Mouse (Mus musculus) small intestine, adult 2 months (tissue): ENCODE measurements around the gene Il3.

Experiments
- CTCF ChIP-seq: fragments of 200-500 bp; IDR thresholded peaks from 2 replicates; pipeline ENCODE4 v1.5.1; 2012; ENCODE audit warnings: low read depth, mild to moderate bottlenecking, control low read depth, inconsistent platforms, low read length, moderate library complexity, mixed read lengths; ENCODE audit not compliant: insufficient replicate concordance, insufficient read length; ENCODE audit errors: extremely low read depth
- POLR2A ChIP-seq: fragments of 200-500 bp; IDR thresholded peaks from 2 replicates; pipeline ENCODE4 v1.6.1; 2012; ENCODE audit warnings: low read depth, mild to moderate bottlenecking, control low read depth, inconsistent platforms, low read length, moderate library complexity

- TF ChIP-seq CTCF, result no peak
- TF ChIP-seq POLR2A, result no peak
Measured at GRCm38 (mm10) chr11:54313391-54314360, 46.6 kb upstream of the Il3 start.
